Mouse (Mus musculus) heart, embryonic 16.5 days (tissue): ENCODE data around the gene Dnah6. TPM values are rescaled to one million over a fixed set of nuclear protein-coding genes. Genes with fewer than 3 reads are reported as not detected.

ENCODE experiments used
- ATAC-seq: fragments of 200-750 bp; cut with Nextera tagmentation; replicated peaks from 2 replicates; pipeline ENCODE4 v1.8.0; 2017; ENCODE audit warnings: moderate number of reproducible peaks; ENCODE audit not compliant: insufficient read depth, low FRiP score; ENCODE audit errors: extremely low read depth
- H3K27ac ChIP-seq: fragments of 300-500 bp; sonication (generic); 2 replicates; pipeline ENCODE4 v1.5.1; 2014; ENCODE audit warnings: mild to moderate bottlenecking, low read length, control low read depth, moderate library complexity
- H3K27me3 ChIP-seq: fragments of 300-500 bp; sonication (generic); 2 replicates; pipeline ENCODE4 v1.6.1; 2014; ENCODE audit warnings: low read length, mixed read lengths; ENCODE audit not compliant: control insufficient read depth, insufficient read depth
- H3K36me3 ChIP-seq: fragments of 300-500 bp; sonication (generic); 2 replicates; pipeline ENCODE4 v1.6.1; 2014; ENCODE audit not compliant: control insufficient read depth, insufficient read depth
- H3K4me1 ChIP-seq: fragments of 300-500 bp; sonication (generic); 2 replicates; pipeline ENCODE4 v1.6.1; 2014; ENCODE audit warnings: low read length, mixed read lengths; ENCODE audit not compliant: control insufficient read depth, insufficient read depth
- H3K4me2 ChIP-seq: fragments of 300-500 bp; sonication (generic); 2 replicates; pipeline ENCODE4 v1.6.1; 2014; ENCODE audit warnings: low read depth, mild to moderate bottlenecking, control low read depth, low read length
- H3K4me3 ChIP-seq: fragments of 300-500 bp; sonication (generic); 2 replicates; pipeline ENCODE4 v1.5.1; 2014; ENCODE audit warnings: mild to moderate bottlenecking, control low read depth, low read length
- H3K9ac ChIP-seq: fragments of 300-500 bp; sonication (generic); 2 replicates; pipeline ENCODE4 v1.6.1; 2014; ENCODE audit warnings: low read length, control low read depth
- H3K9me3 ChIP-seq: fragments of 300-500 bp; sonication (generic); replicated peaks from 2 replicates; pipeline ENCODE4 v1.6.1; 2016; ENCODE audit warnings: low read length; ENCODE audit not compliant: control insufficient read depth
- WGBS: fragments of 180-500 bp; shearing (Covaris S2); extraction: QIAGEN DNeasy Blood & Tissue Kit; methylation state at CpG from one replicate; pipeline ENCODE4 v1.1.7; 2014; 5-methylcytosine and 5-hydroxymethylcytosine counted together
- polyA plus RNA-seq: library from polyadenylated mRNA; unstranded; fragments of >200 nt; fragmentation: Nextera tagmentation; extraction: Ambion mirVana; gene quantifications from 2 replicates; pipeline ENCODE4 v1.2.1, GENCODE M21; 2015

Gene Dnah6
- polyA plus RNA-seq, 1 experiment from 2014 or later, result 0.12 TPM

- WGBS, result 84% methylated on average over 2 of the region's 2 CpGs
These were observed 31.6 kb upstream of the Dnah6 start for GRCm38 (mm10) chr6:73253006-73253405.

DNA sequence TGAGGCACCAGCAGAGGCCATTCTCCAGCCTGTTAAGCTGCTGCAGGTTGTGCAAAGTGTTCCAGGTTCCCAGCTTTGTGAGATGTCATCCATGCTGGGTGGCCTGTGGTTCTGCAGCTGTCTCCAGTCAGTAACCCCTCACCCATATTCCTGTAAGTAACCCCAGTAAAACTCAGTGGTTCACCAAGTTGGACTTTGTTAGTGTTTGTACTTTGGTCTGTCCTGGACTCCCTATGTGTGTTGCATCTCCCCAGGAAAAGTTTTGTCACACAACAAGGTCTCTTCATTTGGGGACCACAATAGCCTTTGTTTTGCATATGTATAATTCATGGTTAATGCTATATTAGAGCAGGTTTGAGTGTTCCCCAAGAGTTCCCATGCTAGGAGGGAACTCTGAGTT is 30.9 kb upstream of the Dnah6 start:
- H3K4me3 ChIP-seq, result no peak overlapping the region
- H3K9ac ChIP-seq, result no peak overlapping the region
- no peak overlapping the region for H3K27ac ChIP-seq
- no peak overlapping the region for H3K4me2 ChIP-seq
- peaks cover 35% of the 10 kb centered on the region for H3K4me1 ChIP-seq
- H3K27me3 ChIP-seq, result no peaks in the 10 kb centered on the region
- no peak for ATAC-seq
- no peaks in the 10 kb centered on the region for H3K9me3 ChIP-seq
- peaks cover 7% of the 10 kb centered on the region for H3K36me3 ChIP-seq

More at GRCm38 (mm10) chr6:73253006-73253405, 31.6 kb upstream of the Dnah6 start:
- H3K36me3 ChIP-seq, result peaks cover 11% of the 10 kb centered on the region
- no peak for ATAC-seq
- no peak overlapping the region for H3K4me3 ChIP-seq
- H3K4me2 ChIP-seq, result no peak overlapping the region
- H3K27ac ChIP-seq, result no peak overlapping the region
- no peaks in the 10 kb centered on the region for H3K9me3 ChIP-seq
- peaks cover 32% of the 10 kb centered on the region for H3K4me1 ChIP-seq
- no peaks in the 10 kb centered on the region for H3K27me3 ChIP-seq
- no peak overlapping the region for H3K9ac ChIP-seq

- 84% methylated on average over 11 of the region's 11 CpGs for WGBS
- Histone ChIP-seq H3K27me3 (no peaks in the 10 kb centered on the region), H3K36me3 (peaks cover 2% of the 10 kb centered on the region; the same call in 1 of the 2 replicates), H3K4me3 (no peak overlapping the region), H3K9ac (no peak overlapping the region), H3K27ac (no peak overlapping the region), H3K9me3 (no peaks in the 10 kb centered on the region; the same call in 1 of the 2 replicates), H3K4me1 (peaks cover 35% of the 10 kb centered on the region), H3K4me2 (no peak overlapping the region)
- no peak for ATAC-seq
These were observed 29.9 kb upstream of the Dnah6 start for GRCm38 (mm10) chr6:73251336-73251735.

- peaks cover 33% of the 10 kb centered on the region for H3K4me1 ChIP-seq
- H3K9me3 ChIP-seq, result no peaks in the 10 kb centered on the region; the same call in 1 of the 2 replicates
- 63% methylated on average over 4 of the region's 4 CpGs for WGBS
- H3K9ac ChIP-seq, result peak overlapping the region; percentile 98; the same call in 1 of the 2 replicates
- H3K4me3 ChIP-seq, result peak overlapping the region; percentile 93; the same call in 1 of the 2 replicates
- ATAC-seq, result no peak
- H3K27ac ChIP-seq, result no peak overlapping the region
- no peaks in the 10 kb centered on the region for H3K36me3 ChIP-seq
- H3K27me3 ChIP-seq, result no peaks in the 10 kb centered on the region
- peak overlapping the region; percentile 80 for H3K4me2 ChIP-seq
These were observed 28.4 kb upstream of the Dnah6 start for GRCm38 (mm10) chr6:73249851-73250250.

DNA sequence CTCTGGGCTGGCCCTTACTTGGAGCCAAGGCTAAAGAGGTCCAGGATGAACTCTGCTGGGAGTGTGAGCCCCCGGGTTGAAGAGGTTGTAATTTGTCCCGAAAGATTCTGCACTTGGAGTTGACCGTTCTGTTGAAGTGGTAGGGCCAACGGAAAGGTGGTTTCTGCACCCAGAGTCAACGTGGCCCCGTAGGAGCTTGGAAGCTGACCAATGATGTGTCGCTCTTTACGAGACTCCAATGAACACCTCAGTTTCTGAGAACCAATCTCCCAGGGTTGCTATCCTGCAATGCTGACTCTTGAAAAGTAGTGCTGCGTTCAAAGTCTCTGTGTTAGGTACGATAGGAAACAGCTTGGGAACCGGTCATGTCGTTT is 27.6 kb upstream of the Dnah6 start:
- peak overlapping the region; percentile 93 for H3K4me3 ChIP-seq
- ATAC-seq, result no peak; the same call in 1 of the 2 replicates
- peak overlapping the region; percentile 98 for H3K9ac ChIP-seq
- H3K27me3 ChIP-seq, result no peaks in the 10 kb centered on the region
- H3K36me3 ChIP-seq, result no peaks in the 10 kb centered on the region
- H3K4me1 ChIP-seq, result peaks cover 25% of the 10 kb centered on the region
- peak overlapping the region; percentile 80 for H3K4me2 ChIP-seq
- H3K27ac ChIP-seq, result peak overlapping the region; percentile 88
- H3K9me3 ChIP-seq, result no peaks in the 10 kb centered on the region; the same call in 1 of the 2 replicates
- 2% methylated on average over 12 of the region's 12 CpGs for WGBS

GRCm38 (mm10) chr6:73248237-73249048 is 27.0 kb upstream of the Dnah6 start, which contains the start of gene Suclg1:
Gene Suclg1, plus strand, starts transcription at chr6:73248382.
- Histone ChIP-seq H3K4me3 (peak within 1 kb of the TSS; percentile 93), H3K27me3 (no peaks in the 10 kb centered on the region), H3K27ac (peak within 1 kb of the TSS; percentile 88), H3K4me2 (peak within 1 kb of the TSS; percentile 80), H3K4me1 (peaks cover 20% of the 10 kb centered on the region), H3K36me3 (no peaks in the 10 kb centered on the region), H3K9ac (peak within 1 kb of the TSS; percentile 98), H3K9me3 (no peaks in the 10 kb centered on the region; the same call in 1 of the 2 replicates)
- under 1% methylated on average over 57 of the region's 58 CpGs for WGBS
- ATAC-seq, result peak; percentile 92

GRCm38 (mm10) chr6:73247452-73247851 is 26.0 kb upstream of the Dnah6 start:
- peaks cover 12% of the 10 kb centered on the region for H3K4me1 ChIP-seq
- H3K27me3 ChIP-seq, result no peaks in the 10 kb centered on the region
- H3K36me3 ChIP-seq, result no peaks in the 10 kb centered on the region
- WGBS, result 45% methylated on average over 4 of the region's 4 CpGs
- no peak for ATAC-seq
- H3K9me3 ChIP-seq, result no peaks in the 10 kb centered on the region; the same call in 1 of the 2 replicates
- no peak overlapping the region for H3K27ac ChIP-seq
- peak overlapping the region; percentile 98; the same call in 1 of the 2 replicates for H3K9ac ChIP-seq
- peak overlapping the region; percentile 93 for H3K4me3 ChIP-seq
- peak overlapping the region; percentile 80 for H3K4me2 ChIP-seq

GRCm38 (mm10) chr6:73246821-73247220 is 25.4 kb upstream of the Dnah6 start:
- no peaks in the 10 kb centered on the region for H3K27me3 ChIP-seq
- no peaks in the 10 kb centered on the region; the same call in 1 of the 2 replicates for H3K9me3 ChIP-seq
- peaks cover 12% of the 10 kb centered on the region for H3K4me1 ChIP-seq
- no peak overlapping the region for H3K9ac ChIP-seq
- H3K27ac ChIP-seq, result no peak overlapping the region
- no peak for ATAC-seq
- H3K4me3 ChIP-seq, result no peak overlapping the region
- no peak overlapping the region for H3K4me2 ChIP-seq
- WGBS, result 67% methylated on average over 2 of the region's 2 CpGs
- no peaks in the 10 kb centered on the region for H3K36me3 ChIP-seq

DNA sequence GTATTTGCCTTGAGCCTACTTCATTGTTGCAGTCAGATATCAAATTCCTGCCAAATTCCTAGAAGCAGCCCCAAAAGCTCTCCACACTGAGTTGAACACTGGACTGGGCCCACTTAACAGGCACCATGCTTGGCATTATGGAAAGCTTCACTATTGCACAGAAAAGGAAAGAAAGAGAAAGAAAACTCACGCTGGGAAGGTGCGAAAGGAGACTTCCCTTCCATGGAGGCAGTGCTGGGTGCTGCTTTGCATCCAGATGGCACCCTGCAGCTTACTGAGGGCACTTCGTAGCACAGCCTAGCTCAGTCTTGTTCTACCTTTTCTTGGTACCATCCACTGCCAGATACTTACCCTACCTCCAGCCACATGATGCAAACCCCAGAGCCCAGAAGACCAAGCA is 14.2 kb upstream of the Dnah6 start:
- ATAC-seq, result no peak
- no peaks in the 10 kb centered on the region for H3K27me3 ChIP-seq
- H3K4me1 ChIP-seq, result 0 out of 2 replicates have a peak, but pooled peaks cover 3% of the 10 kb centered on the region
- H3K9me3 ChIP-seq, result peaks cover 5% of the 10 kb centered on the region; the same call in 1 of the 2 replicates
- 79% methylated on average over 3 of the region's 3 CpGs for WGBS
- no peak overlapping the region for H3K9ac ChIP-seq
- no peaks in the 10 kb centered on the region for H3K36me3 ChIP-seq
- H3K27ac ChIP-seq, result no peak overlapping the region
- no peak overlapping the region for H3K4me2 ChIP-seq
- no peak overlapping the region for H3K4me3 ChIP-seq
